Mouse (Mus musculus) layer of hippocampus, adult 18-20 months (tissue): Measurements from ENCODE around the gene Rplp2. TPM values are rescaled to one million over a fixed set of nuclear protein-coding genes. Genes with fewer than 3 reads are reported as not detected.

ENCODE experiments used
- DNase-seq, 2 experiments: peaks; one replicate each; pipeline ENCODE4 v3.0.0; 2022; ENCODE audit warnings: low spot score in 2 of 2
- total RNA-seq, 2 experiments: library from RNA; stranded (reverse); gene quantifications; 2 replicates each; pipeline ENCODE4 v1.2.3; 2021

Gene Rplp2
- total RNA-seq, 2 experiments from 2014 or later, result 557 to 573 TPM

GRCm38 (mm10) chr7:141481498-141482401 lies 34.6 kb downstream of the Rplp2 start:
- peak in 1 of 2 experiments; percentile 63 for DNase-seq

- DNase-seq, result no peak
These were observed 35.4 kb downstream of the Rplp2 start for GRCm38 (mm10) chr7:141482531-141483024.

GRCm38 (mm10) chr7:141483114-141483653 lies 36.0 kb downstream of the Rplp2 start:
- no peak for DNase-seq

GRCm38 (mm10) chr7:141484186-141485120 lies 37.3 kb downstream of the Rplp2 start:
- DNase-seq, result no peak

- DNase-seq, result no peak
These were observed 38.0 kb downstream of the Rplp2 start for GRCm38 (mm10) chr7:141485186-141485585.

- DNase-seq, result no peak
These were observed 38.4 kb downstream of the Rplp2 start for GRCm38 (mm10) chr7:141485606-141486005.

- DNase-seq, result no peak
These were observed 39.1 kb downstream of the Rplp2 start for GRCm38 (mm10) chr7:141486239-141486638.

- DNase-seq, result no peak
These were observed 40.0 kb downstream of the Rplp2 start for GRCm38 (mm10) chr7:141487141-141487540.

GRCm38 (mm10) chr7:141491151-141491550 lies 44.0 kb downstream of the Rplp2 start:
- no peak for DNase-seq

GRCm38 (mm10) chr7:141492738-141493137 lies 45.6 kb downstream of the Rplp2 start:
- DNase-seq, result no peak

GRCm38 (mm10) chr7:141493729-141494128 lies 46.6 kb downstream of the Rplp2 start:
- no peak for DNase-seq

- no peak for DNase-seq
These were observed 48.2 kb downstream of the Rplp2 start for GRCm38 (mm10) chr7:141495379-141495778.

GRCm38 (mm10) chr7:141495940-141496339 lies 48.8 kb downstream of the Rplp2 start:
- no peak for DNase-seq

- DNase-seq, result peak in 1 of 2 experiments; percentile 50
These were observed 50.4 kb downstream of the Rplp2 start for GRCm38 (mm10) chr7:141497600-141497999.

Other genes starting within 250 kb of the Rplp2 start
- gene Lmntd2, start 233.3 kb upstream of the Rplp2 start, total RNA-seq, result not detected
- gene Rassf7, start 231.5 kb upstream of the Rplp2 start, total RNA-seq, result 1 to 10 TPM in 1 of 2 experiments, under 1 TPM in 1; 0.71 to 1.5 TPM
- 10 to 100 TPM; 76.9 to 78.8 TPM for gene Phrf1, start 218.6 kb upstream of the Rplp2 start, total RNA-seq
- gene Irf7, start 180.9 kb upstream of the Rplp2 start, total RNA-seq, result 1 to 10 TPM in 1 of 2 experiments, under 1 TPM in 1; 0.46 to 1.2 TPM
- gene Cdhr5, start 170.6 kb upstream of the Rplp2 start, total RNA-seq, result not detected
- gene Sct, start 168.2 kb upstream of the Rplp2 start, total RNA-seq, result not detected
- gene Drd4, start 155.4 kb upstream of the Rplp2 start, total RNA-seq, result not detected
- 10 to 100 TPM; 66.3 to 79.6 TPM for gene Deaf1, start 119.7 kb upstream of the Rplp2 start, total RNA-seq
- 10 to 100 TPM; 29.2 to 30.5 TPM for gene Tmem80, start 119.6 kb upstream of the Rplp2 start, total RNA-seq
- gene Eps8l2, start 108.5 kb upstream of the Rplp2 start, total RNA-seq, result 1 to 10 TPM; 5.0 to 9.0 TPM
- gene Taldo1, start 55.2 kb upstream of the Rplp2 start, total RNA-seq, result 100 to 1,000 TPM; 122 to 125 TPM
- gene Gatd1, start 33.2 kb upstream of the Rplp2 start, total RNA-seq, result 10 to 100 TPM; 37.7 to 39.9 TPM
- gene Cend1, start 17.9 kb upstream of the Rplp2 start, total RNA-seq, result 100 to 1,000 TPM; 265 to 270 TPM
- gene Slc25a22, start 9.5 kb upstream of the Rplp2 start, total RNA-seq, result 100 to 1,000 TPM; 319 to 320 TPM
- 1 to 10 TPM in 1 of 2 experiments, under 1 TPM in 1; 0.69 to 1.1 TPM for gene Pidd1, start 3.3 kb upstream of the Rplp2 start, total RNA-seq
- gene Pnpla2, start 7.8 kb downstream of the Rplp2 start, total RNA-seq, result 10 to 100 TPM; 29.9 to 35.6 TPM
- gene Cracr2b, start 13.7 kb downstream of the Rplp2 start, total RNA-seq, result 1 to 10 TPM; 3.3 TPM
- 10 to 100 TPM; 24.2 to 26.0 TPM for gene Cd151, start 20.0 kb downstream of the Rplp2 start, total RNA-seq
- 10 to 100 TPM; 39.2 to 42.8 TPM for gene Polr2l, start 27.8 kb downstream of the Rplp2 start, total RNA-seq
- gene Tspan4, start 27.9 kb downstream of the Rplp2 start, total RNA-seq, result 10 to 100 TPM; 11.3 to 11.7 TPM
- 10 to 100 TPM; 72.6 to 76.2 TPM for gene Chid1, start 92.5 kb downstream of the Rplp2 start, total RNA-seq
- 100 to 1,000 TPM; 233 to 238 TPM for gene Ap2a2, start 114.8 kb downstream of the Rplp2 start, total RNA-seq
- gene Muc6, start 207.9 kb downstream of the Rplp2 start, total RNA-seq, result not detected
- not detected for gene Muc2, start 243.0 kb downstream of the Rplp2 start, total RNA-seq